In the genomic region with DNA sequence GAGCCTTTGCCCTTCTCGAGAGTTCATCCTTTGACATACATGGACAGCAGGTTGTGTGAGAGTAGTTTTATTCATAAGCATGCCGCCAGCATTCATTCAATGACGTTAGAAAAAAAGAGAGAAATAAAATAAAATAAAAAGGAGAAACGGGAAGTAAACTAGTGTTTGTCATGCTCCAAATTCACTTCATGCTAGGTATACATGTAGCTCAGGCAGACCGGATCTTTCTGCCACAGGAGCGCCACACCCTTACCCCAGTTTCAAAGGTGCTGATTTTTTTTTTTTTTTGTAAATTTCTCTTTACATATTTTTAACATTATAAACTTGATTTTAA, we compare ENCODE assay signal across 8 mouse cellular contexts. TPM values are rescaled to one million over a fixed set of nuclear protein-coding genes. Genes with fewer than 3 reads are reported as not detected.
A peak's percentile ranks its signal among the peaks of the same experiment; 100 is the strongest.
DNase-seq lines count a peak whose midpoint lies in the region; ATAC-seq and TF ChIP-seq lines count a peak whose summit lies in the region.

No protein-coding gene starts in this region.

- intact Hi-C loops in gastrocnemius, adult 2 months (cut with DNase I) = loop anchor here (2.0 kb wide), 1 partner anchor 77 kb away; a partner anchor contains a TSS
- intact Hi-C loops in gastrocnemius, postnatal 14 days (cut with DNase I; ENCODE audit: low total_unique reads) = no loop called here

- WGBS in forebrain, embryonic 16.5 days = 8% methylated on average over 6 of the region's 6 CpGs
- 0% methylated on average over 6 of the region's 6 CpGs for WGBS in macrophage (ENCODE audit: missing documents)

- peak overlapping the region; percentile 75 for H3K9ac ChIP-seq in forebrain, embryonic 16.5 days (replicated peaks; ENCODE audit: low read depth, low read length)

- peaks cover 10% of the 10 kb centered on the region for H3K4me1 ChIP-seq in forebrain, embryonic 16.5 days (replicated peaks; ENCODE audit: control insufficient read depth, insufficient read depth, low read length)

- H3K27me3 ChIP-seq in forebrain, embryonic 16.5 days (replicated peaks; ENCODE audit: control insufficient read depth, insufficient read depth, low read length) = no peaks in the 10 kb centered on the region

- H3K79me2 ChIP-seq in macrophage (ENCODE audit: inconsistent target) = peaks cover 86% of the 10 kb centered on the region

- ATAC-seq in forebrain, embryonic 16.5 days = no peak

- no peak for DNase-seq in gastrocnemius, adult 2 months
- DNase-seq in gastrocnemius, postnatal 14 days = no peak
- DNase-seq in CD4-positive helper T cell, adult 2 months (ENCODE audit: low read depth, low spot score) = peak; percentile 43
- DNase-seq in frontal cortex, postnatal 10 days (ENCODE audit: low spot score in 2 of 2) = no peak
- no peak for DNase-seq in urinary bladder, adult 2 months (ENCODE audit: low spot score)
- no peak for DNase-seq in frontal cortex, postnatal 25 days (ENCODE audit: low spot score in 2 of 2)

- H3K36me3 ChIP-seq in forebrain, embryonic 16.5 days (ENCODE audit: control insufficient read depth, insufficient read depth) = no peaks in the 10 kb centered on the region
- no peaks in the 10 kb centered on the region for H3K36me3 ChIP-seq in macrophage (ENCODE audit: inconsistent target)

- no peaks in the 10 kb centered on the region for H3K9me3 ChIP-seq in forebrain, embryonic 16.5 days (ENCODE audit: control insufficient read depth, low read length)

- peak overlapping the region; percentile 95 for H3K4me2 ChIP-seq in forebrain, embryonic 16.5 days (ENCODE audit: low read length)

- peak overlapping the region; percentile 74 for H3K4me3 ChIP-seq in gastrocnemius, adult 2 months
- H3K4me3 ChIP-seq in forebrain, embryonic 16.5 days (replicated peaks; ENCODE audit: low read length) = peak overlapping the region; percentile 78
- H3K4me3 ChIP-seq in macrophage (ENCODE audit: inconsistent target) = peak overlapping the region; percentile 96

- no peak for TF ChIP-seq CTCF in gastrocnemius, adult 2 months (IDR thresholded peaks at IDR 0.05)

- H3K27ac ChIP-seq in gastrocnemius, adult 2 months = peak overlapping the region; percentile 92
- H3K27ac ChIP-seq in forebrain, embryonic 16.5 days (ENCODE audit: low read length) = no peak overlapping the region
- peak overlapping the region; percentile 75 for H3K27ac ChIP-seq in macrophage

RNA-seq across cellular contexts. Expression of a gene that starts 0.7 kb away (rescaled TPM):
- total RNA-seq in gastrocnemius, adult 2 months (2021) = 10 to 100 TPM; 19.7 to 25.4 TPM
- total RNA-seq in gastrocnemius, postnatal 14 days (2021) = 10 to 100 TPM; 11.8 to 14.6 TPM
- 23.4 and 23.5 TPM in 2 replicates for polyA plus RNA-seq in forebrain, embryonic 16.5 days (2015; fragmentation: Nextera tagmentation; extraction: Ambion mirVana)
- total RNA-seq in macrophage (2018; cell fraction: chromatin; rRNA removed) = 10 to 100 TPM in 22 of 26 experiments, 1 to 10 TPM in 4; 5.9 to 75.8 (median 22.3) TPM
- 10 to 100 TPM; 24.2 to 39.9 (median 32.3) TPM for total RNA-seq in macrophage (2018; cell fraction: cytosol; rRNA removed)
- 10 to 100 TPM in 23 of 26 experiments, 1 to 10 TPM in 3; 7.5 to 64.1 (median 21.9) TPM for total RNA-seq in macrophage (2018; cell fraction: nucleus; rRNA removed)
- 25.1 to 26.2 TPM (median 26.0 TPM) in 3 replicates for polyA plus RNA-seq in macrophage (2018)
- 59.8 and 60.7 TPM in 2 replicates for polyA plus RNA-seq in urinary bladder, adult 2 months (2012; rRNA removed)

RNA-seq across cellular contexts. Expression of a gene that starts 0.8 kb away (rescaled TPM):
- 1 to 10 TPM; 5.3 to 6.7 TPM for total RNA-seq in gastrocnemius, adult 2 months (2021)
- total RNA-seq in gastrocnemius, postnatal 14 days (2021) = 1 to 10 TPM; 4.2 to 5.0 TPM
- 7.1 and 9.6 TPM in 2 replicates for polyA plus RNA-seq in forebrain, embryonic 16.5 days (2015; fragmentation: Nextera tagmentation; extraction: Ambion mirVana)
- 100 to 1,000 TPM in 14 of 26 experiments, 10 to 100 TPM in 12; 15.7 to 414 (median 146) TPM for total RNA-seq in macrophage (2018; cell fraction: chromatin; rRNA removed)
- 10 to 100 TPM in 17 of 26 experiments, 1 to 10 TPM in 9; 5.3 to 49.3 (median 25.5) TPM for total RNA-seq in macrophage (2018; cell fraction: cytosol; rRNA removed)
- total RNA-seq in macrophage (2018; cell fraction: nucleus; rRNA removed) = 100 to 1,000 TPM in 13 of 26 experiments, 10 to 100 TPM in 13; 17.9 to 297 (median 96.8) TPM
- polyA plus RNA-seq in macrophage (2018) = 8.8 to 17.9 TPM (median 10.0 TPM) in 3 replicates
- polyA plus RNA-seq in urinary bladder, adult 2 months (2012; rRNA removed) = 6.4 and 7.1 TPM in 2 replicates

RNA-seq across cellular contexts. Expression of a gene that starts 46.3 kb away (rescaled TPM):
- total RNA-seq in gastrocnemius, adult 2 months (2021) = under 1 TPM; 0.41 to 0.59 TPM
- total RNA-seq in gastrocnemius, postnatal 14 days (2021) = under 1 TPM; 0.31 to 0.47 TPM
- polyA plus RNA-seq in forebrain, embryonic 16.5 days (2015; fragmentation: Nextera tagmentation; extraction: Ambion mirVana) = 0.27 and 0.60 TPM in 2 replicates
- 10 to 100 TPM in 20 of 26 experiments, 1 to 10 TPM in 6; 1.5 to 76.8 (median 26.1) TPM for total RNA-seq in macrophage (2018; cell fraction: chromatin; rRNA removed)
- 1 to 10 TPM in 14 of 26 experiments, under 1 TPM in 12; 0.28 to 5.1 (median 1.3) TPM for total RNA-seq in macrophage (2018; cell fraction: cytosol; rRNA removed)
- 10 to 100 TPM in 20 of 26 experiments, 1 to 10 TPM in 6; 3.4 to 61.7 (median 21.1) TPM for total RNA-seq in macrophage (2018; cell fraction: nucleus; rRNA removed)
- 0.56 to 2.1 TPM (median 0.87 TPM) in 3 replicates for polyA plus RNA-seq in macrophage (2018)
- polyA plus RNA-seq in urinary bladder, adult 2 months (2012; rRNA removed) = 1.9 and 2.5 TPM in 2 replicates
